Mouse (Mus musculus) midbrain, embryonic 14.5 days (tissue): ENCODE measurements around the gene Rhcg. TPM values are rescaled to one million over a fixed set of nuclear protein-coding genes. Genes with fewer than 3 reads are reported as not detected.

Source experiments
- ATAC-seq: fragments of 200-750 bp; cut with Nextera tagmentation; 2 replicates; pipeline ENCODE4 v1.8.0; 2017; ENCODE audit warnings: moderate number of reproducible peaks, moderate library complexity; ENCODE audit not compliant: low FRiP score, low TSS enrichment
- DNase-seq: peaks from one replicate; pipeline ENCODE4 v3.0.0-alpha.2; 2015
- H3K27ac ChIP-seq: fragments of 300-500 bp; sonication (generic); replicated peaks from 2 replicates; pipeline ENCODE4 v1.5.1; 2014; ENCODE audit warnings: mild to moderate bottlenecking, low read depth, low read length, moderate library complexity
- H3K27me3 ChIP-seq: fragments of 300-500 bp; sonication (generic); 2 replicates; pipeline ENCODE4 v1.6.1; 2014; ENCODE audit warnings: low read length, control low read depth, mixed read lengths; ENCODE audit not compliant: control insufficient read depth, insufficient read depth
- H3K36me3 ChIP-seq: fragments of 300-500 bp; sonication (generic); 2 replicates; pipeline ENCODE4 v1.6.1; 2014; ENCODE audit warnings: low read length, control low read depth; ENCODE audit not compliant: control insufficient read depth, insufficient read depth
- H3K4me1 ChIP-seq: fragments of 300-500 bp; sonication (generic); 2 replicates; pipeline ENCODE4 v1.6.1; 2014; ENCODE audit warnings: mild to moderate bottlenecking, antibody characterized with exemption, low read length, control low read depth; ENCODE audit not compliant: control insufficient read depth, insufficient read depth
- H3K4me2 ChIP-seq: fragments of 300-500 bp; sonication (generic); 2 replicates; pipeline ENCODE4 v1.6.1; 2014; ENCODE audit warnings: mild to moderate bottlenecking, low read length, moderate library complexity
- H3K4me3 ChIP-seq: fragments of 300-500 bp; sonication (generic); replicated peaks from 2 replicates; pipeline ENCODE4 v1.5.1; 2014; ENCODE audit warnings: low read depth, low read length
- H3K9ac ChIP-seq: fragments of 300-500 bp; sonication (generic); replicated peaks from 2 replicates; pipeline ENCODE4 v1.6.1; 2014; ENCODE audit warnings: mild to moderate bottlenecking, low read length, moderate library complexity
- H3K9me3 ChIP-seq: fragments of 300-500 bp; sonication (generic); 2 replicates; pipeline ENCODE4 v1.6.1; 2016; ENCODE audit warnings: low read length, control low read depth, mixed read lengths; ENCODE audit not compliant: control insufficient read depth
- WGBS: fragments of 180-500 bp; shearing (Covaris S2); extraction: QIAGEN DNeasy Blood & Tissue Kit; methylation state at CpG from one replicate; pipeline ENCODE4 v1.1.7; 2014; 5-methylcytosine and 5-hydroxymethylcytosine counted together
- polyA plus RNA-seq: library from polyadenylated mRNA; unstranded; fragments of >200 nt; fragmentation: Nextera tagmentation; extraction: Ambion mirVana; gene quantifications from 2 replicates; pipeline ENCODE4 v1.2.1, GENCODE M21; 2014

Gene Rhcg
- polyA plus RNA-seq, 1 experiment from 2014 or later, result 3.1 TPM

GRCm38 (mm10) chr7:79552702-79553101 lies 64.8 kb downstream of the Rhcg start:
- Histone ChIP-seq H3K27ac (no peak overlapping the region), H3K27me3 (peaks cover 47% of the 10 kb centered on the region), H3K4me1 (peaks cover 8% of the 10 kb centered on the region), H3K4me3 (no peak overlapping the region), H3K9me3 (no peaks in the 10 kb centered on the region), H3K4me2 (no peak overlapping the region), H3K9ac (no peak overlapping the region), H3K36me3 (no peaks in the 10 kb centered on the region)
- DNase-seq (peak; percentile 72), ATAC-seq (no peak)
- WGBS, result 4% methylated on average over 10 of the region's 10 CpGs

GRCm38 (mm10) chr7:79548893-79549555 lies 68.4 kb downstream of the Rhcg start:
- Histone ChIP-seq H3K9ac (no peak overlapping the region), H3K4me2 (no peak overlapping the region), H3K27me3 (peaks cover 28% of the 10 kb centered on the region), H3K27ac (0 out of 2 replicates have a peak overlapping the region, but pooled peaks have one; percentile 15), H3K9me3 (no peaks in the 10 kb centered on the region), H3K36me3 (no peaks in the 10 kb centered on the region), H3K4me3 (no peak overlapping the region), H3K4me1 (peaks cover 16% of the 10 kb centered on the region; the same call in 1 of the 2 replicates)
- no peak for DNase-seq
- 12% methylated on average over 12 of the region's 12 CpGs for WGBS
- no peak for ATAC-seq

DNA sequence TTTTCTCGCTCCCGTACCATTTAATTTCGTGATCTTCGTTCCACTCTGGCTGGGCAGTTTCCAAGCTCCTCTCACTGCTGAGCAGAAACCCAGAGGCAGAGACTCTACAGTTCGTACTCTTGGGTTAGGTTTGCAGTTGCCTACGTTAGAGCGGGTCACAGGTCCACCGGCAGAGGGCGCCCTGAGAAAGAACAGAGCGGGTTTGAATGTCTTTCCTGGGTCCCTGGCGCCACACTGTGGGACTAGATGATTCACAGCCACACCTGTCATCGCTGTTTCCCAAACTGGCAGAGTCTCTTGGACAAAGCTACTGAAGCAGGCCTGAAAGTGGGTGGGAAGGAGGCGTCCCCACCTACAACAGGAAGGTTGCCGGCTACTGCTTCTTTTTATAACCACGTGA lies 70.4 kb downstream of the Rhcg start:
- WGBS, result 2% methylated on average over 15 of the region's 15 CpGs
- peak; percentile 79 for ATAC-seq
- Histone ChIP-seq H3K27ac (peak overlapping the region; percentile 16), H3K9me3 (no peaks in the 10 kb centered on the region), H3K4me3 (no peak overlapping the region), H3K27me3 (peaks cover 20% of the 10 kb centered on the region), H3K4me2 (0 out of 2 replicates have a peak overlapping the region, but pooled peaks have one; percentile 22), H3K9ac (no peak overlapping the region), H3K4me1 (peaks cover 26% of the 10 kb centered on the region; the same call in 1 of the 2 replicates), H3K36me3 (no peaks in the 10 kb centered on the region)
- peak; percentile 94 for DNase-seq

- no peaks in the 10 kb centered on the region for H3K9me3 ChIP-seq
- H3K27me3 ChIP-seq, result peaks cover 31% of the 10 kb centered on the region
- H3K36me3 ChIP-seq, result no peaks in the 10 kb centered on the region
- DNase-seq (no peak), ATAC-seq (no peak)
- H3K4me1 ChIP-seq, result peaks cover 26% of the 10 kb centered on the region; the same call in 1 of the 2 replicates
- 10% methylated on average over 7 of the region's 7 CpGs for WGBS
- H3K9ac ChIP-seq, result no peak overlapping the region; the same call in 1 of the 2 replicates
- H3K4me3 ChIP-seq, result 0 out of 2 replicates have a peak overlapping the region, but pooled peaks have one; percentile 0
- H3K27ac ChIP-seq, result no peak overlapping the region; the same call in 1 of the 2 replicates
- peak overlapping the region; percentile 61 for H3K4me2 ChIP-seq
Measured at GRCm38 (mm10) chr7:79545066-79545400, 72.4 kb downstream of the Rhcg start.

GRCm38 (mm10) chr7:79544281-79545065 lies 73.0 kb downstream of the Rhcg start:
- DNase-seq (peak; percentile 62), ATAC-seq (no peak)
- Histone ChIP-seq H3K4me1 (peaks cover 26% of the 10 kb centered on the region; the same call in 1 of the 2 replicates), H3K27me3 (peaks cover 33% of the 10 kb centered on the region), H3K9ac (peak overlapping the region; percentile 56; the same call in 1 of the 2 replicates), H3K4me2 (peak overlapping the region; percentile 61), H3K27ac (peak overlapping the region; percentile 84), H3K9me3 (no peaks in the 10 kb centered on the region), H3K4me3 (peak overlapping the region; percentile 25; the same call in 1 of the 2 replicates), H3K36me3 (no peaks in the 10 kb centered on the region)
- 6% methylated on average over 37 of the region's 37 CpGs for WGBS

Other genes with a start within 250 kb of the Rhcg start
- 9.2 TPM in 2 replicates for gene Rlbp1, start 230.6 kb downstream of the Rhcg start, polyA plus RNA-seq
- gene Fanci, start 225.7 kb downstream of the Rhcg start, polyA plus RNA-seq, result 1.6 and 3.1 TPM in 2 replicates
- 20.2 and 24.7 TPM in 2 replicates for gene Polg, start 151.3 kb downstream of the Rhcg start, polyA plus RNA-seq
- 1.3 and 2.5 TPM in 2 replicates for gene Ticrr, start 42.5 kb upstream of the Rhcg start, polyA plus RNA-seq
- gene Kif7, start 98.1 kb upstream of the Rhcg start, polyA plus RNA-seq, result 1.8 and 2.4 TPM in 2 replicates
- 0.13 and 1.1 TPM in 2 replicates for gene Plin1, start 115.2 kb upstream of the Rhcg start, polyA plus RNA-seq
- 10.1 and 11.4 TPM in 2 replicates for gene Pex11a, start 125.5 kb upstream of the Rhcg start, polyA plus RNA-seq
- gene Wdr93, start 125.5 kb upstream of the Rhcg start, polyA plus RNA-seq, result 0.14 TPM in 1 of 2 replicates, not detected in the other
- 0.23 and 0.33 TPM in 2 replicates for gene Mesp1, start 176.1 kb upstream of the Rhcg start, polyA plus RNA-seq
- gene Mesp2, start 193.1 kb upstream of the Rhcg start, polyA plus RNA-seq, result 1.1 and 1.8 TPM in 2 replicates
- gene Anpep, start 243.4 kb upstream of the Rhcg start, polyA plus RNA-seq, result 2.1 and 4.1 TPM in 2 replicates